Mouse (Mus musculus) ES-E14 (cell line): Measurements from ENCODE around the gene Arfip1.

Experiments
- CHD2 ChIP-seq: IDR thresholded peaks from 2 replicates; pipeline ENCODE4 v1.6.1; 2014; ENCODE audit warnings: mild to moderate bottlenecking, low read depth, low read length, inconsistent platforms
- HCFC1 ChIP-seq: IDR thresholded peaks from 2 replicates; pipeline ENCODE4 v1.6.1; 2012; ENCODE audit warnings: low read length, inconsistent platforms, borderline replicate concordance; ENCODE audit not compliant: insufficient read depth
- MAFK ChIP-seq: IDR thresholded peaks from 2 replicates; pipeline ENCODE4 v1.6.1; 2014; ENCODE audit warnings: mild to moderate bottlenecking, low read depth, low read length, inconsistent platforms; ENCODE audit not compliant: insufficient read depth
- ZC3H11A ChIP-seq: IDR thresholded peaks from 2 replicates; pipeline ENCODE4 v1.6.1; 2012; ENCODE audit warnings: low read depth, mild to moderate bottlenecking, inconsistent platforms, low read length, borderline replicate concordance
- ZNF384 ChIP-seq: IDR thresholded peaks from 2 replicates; pipeline ENCODE4 v1.6.1; 2012; ENCODE audit warnings: low read depth, low read length, inconsistent platforms

- TF ChIP-seq MAFK (no peak), ZNF384 (no peak), CHD2 (no peak), ZC3H11A (no peak), HCFC1 (no peak)
These were observed 114.3 kb downstream of the Arfip1 start for GRCm38 (mm10) chr3:84468111-84468453.
